Mouse (Mus musculus): ENCODE data around the gene Pltp.
A peak's percentile ranks its signal among the peaks of the same experiment; 100 is the strongest.

The Pltp gene

DNA sequence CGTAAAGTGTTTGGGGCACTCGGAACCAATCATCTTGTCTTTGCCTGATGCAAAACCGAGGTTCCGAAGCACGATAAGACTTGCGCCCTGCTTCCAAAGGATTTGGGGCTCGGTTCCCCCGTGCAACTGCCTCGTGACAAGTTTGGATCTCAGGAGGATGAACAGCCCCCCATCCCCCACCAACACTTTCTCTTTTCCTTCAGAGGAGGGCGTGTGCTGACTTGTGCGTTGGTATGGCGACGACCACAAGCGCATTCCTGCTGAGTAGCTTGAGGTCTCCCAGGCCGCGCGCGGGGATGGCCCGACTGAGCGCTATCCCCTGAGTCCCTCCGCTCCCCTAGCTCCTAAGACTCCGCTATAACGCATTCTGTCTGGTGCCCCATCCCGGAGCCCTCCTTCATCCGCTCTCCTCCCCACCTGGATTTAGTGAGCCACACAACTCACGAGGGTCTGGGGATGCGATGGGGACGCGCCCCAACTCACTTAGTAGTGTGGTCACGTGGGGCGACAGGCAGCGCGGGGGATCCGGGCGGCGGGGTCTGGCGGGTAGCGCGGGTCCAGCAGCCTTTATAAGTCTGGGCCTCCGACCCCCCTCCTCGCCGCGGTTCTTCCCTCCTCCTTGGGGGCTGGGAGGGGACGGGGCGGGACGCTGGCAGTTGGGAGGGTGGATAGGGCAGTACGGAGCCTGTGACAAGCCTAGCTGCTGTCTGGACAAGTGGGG, at the start of gene Pltp:
Pltp (minus strand) TSS at position 611 of the 721 bp plus-strand sequence.
- no peak for DNase-seq

DNA sequence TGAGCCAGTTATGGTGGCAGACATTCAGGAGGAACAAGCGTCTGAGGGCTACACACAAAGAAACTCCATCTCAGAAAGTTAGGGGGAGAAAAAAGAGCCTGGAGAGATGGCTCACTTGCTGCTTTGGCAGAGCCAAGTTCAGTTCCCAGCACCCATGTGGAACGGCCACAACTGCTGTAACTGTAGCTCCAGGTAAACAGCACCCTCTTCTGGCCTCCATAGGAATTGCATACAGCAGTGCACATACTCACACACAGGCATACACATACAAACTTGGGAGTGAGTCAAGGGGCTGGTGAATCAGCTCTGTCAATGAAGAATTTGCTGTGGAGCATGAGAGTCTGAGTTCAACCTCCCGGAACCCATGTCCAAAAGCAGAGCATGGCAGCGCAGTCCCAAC, 48.6 kb upstream of the Pltp start:
- no peak for DNase-seq

DNA sequence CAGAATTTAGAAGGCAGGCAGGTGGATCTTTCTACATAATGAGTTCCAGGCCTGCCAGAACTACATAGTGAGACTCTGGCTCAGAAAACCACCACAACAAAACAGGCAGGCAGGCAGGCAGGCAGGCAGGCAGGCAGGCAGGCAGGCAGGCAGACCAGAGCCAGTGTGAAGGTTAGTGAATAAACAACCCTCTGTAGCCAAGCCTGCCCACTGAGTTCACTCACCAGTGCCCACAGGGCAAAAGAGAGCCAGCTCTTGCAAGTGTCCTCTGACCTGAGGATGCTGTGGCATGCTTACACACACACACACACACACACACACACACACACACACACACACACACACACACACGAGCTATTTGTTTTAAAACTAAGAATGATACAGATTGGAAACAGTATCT, 46.0 kb upstream of the Pltp start:
- no peak for DNase-seq

DNA sequence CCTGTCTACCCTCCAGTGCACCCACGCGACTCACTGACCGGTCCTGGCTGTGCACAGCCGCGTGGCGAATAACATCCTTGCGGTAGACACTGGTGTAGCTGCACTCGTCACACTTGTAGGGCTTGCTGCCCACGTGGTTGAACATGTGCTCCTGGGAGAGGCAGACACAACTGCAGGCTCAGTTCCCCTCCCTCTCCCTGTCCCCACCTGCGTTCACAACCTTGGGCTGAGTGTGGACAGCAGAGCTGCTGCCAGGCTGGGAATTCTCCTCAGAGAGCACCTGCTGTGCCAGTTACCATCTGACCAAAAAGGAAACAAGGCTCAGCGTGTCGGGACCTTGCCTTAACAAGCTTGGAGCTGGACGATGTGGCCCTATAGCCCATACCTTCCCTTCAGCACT, 43.9 kb upstream of the Pltp start:
- no peak for DNase-seq

DNA sequence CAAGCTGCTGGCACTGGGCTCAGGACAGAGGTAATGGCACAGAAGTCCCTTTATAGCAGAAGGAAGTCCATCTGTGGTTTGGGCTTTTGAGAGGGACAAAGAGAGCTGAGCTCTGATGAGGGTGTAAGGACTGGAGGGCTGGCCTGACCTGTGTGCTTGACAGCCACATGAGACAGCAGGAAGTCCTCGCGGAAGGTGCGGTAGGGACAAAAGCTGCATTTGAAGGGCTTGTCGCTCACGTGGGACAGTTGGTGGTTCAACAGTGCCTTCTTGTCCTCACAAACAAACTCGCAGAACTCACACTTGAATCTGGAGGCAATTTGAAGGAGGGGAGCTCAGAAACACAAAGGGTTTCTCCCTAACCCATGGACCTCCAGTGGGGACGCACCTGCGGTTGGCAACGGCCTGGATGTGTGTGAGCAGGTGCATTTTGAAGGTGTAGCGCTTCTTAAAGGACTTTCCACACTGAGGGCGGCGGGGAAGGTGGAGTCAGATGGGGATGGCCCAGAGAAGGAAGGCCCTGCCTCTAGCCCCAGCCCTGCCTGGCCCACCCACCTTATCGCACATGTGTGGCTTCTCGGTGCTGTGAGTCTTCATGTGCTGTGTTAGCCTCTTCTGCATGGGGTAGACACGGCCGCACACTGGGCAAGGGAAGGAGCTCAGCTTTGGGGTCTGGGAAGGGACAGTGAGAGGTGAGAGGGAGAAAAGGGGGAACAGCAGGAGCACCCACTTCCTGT, 42.4 kb upstream of the Pltp start:
- DNase-seq = no peak

DNA sequence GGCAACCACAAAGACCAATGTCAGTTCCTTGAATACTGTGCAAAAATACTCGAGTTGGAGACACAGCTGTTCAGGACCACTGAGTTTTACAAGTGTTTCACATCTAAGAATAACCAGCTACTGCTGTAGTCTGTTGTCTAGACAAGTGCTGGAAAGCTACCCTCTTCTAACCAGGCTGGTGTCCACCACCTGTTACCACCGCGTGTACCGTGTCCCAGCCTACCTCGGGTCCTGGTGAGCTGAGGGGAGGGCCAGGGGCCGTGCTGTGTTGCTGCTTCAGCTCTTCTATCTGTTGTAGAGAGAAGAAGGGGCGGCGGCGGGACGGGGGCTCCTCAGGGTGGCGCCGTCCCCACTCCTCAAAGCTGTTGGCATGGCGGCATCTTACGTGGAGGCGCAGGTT, 41.5 kb upstream of the Pltp start:
- DNase-seq = no peak

DNA sequence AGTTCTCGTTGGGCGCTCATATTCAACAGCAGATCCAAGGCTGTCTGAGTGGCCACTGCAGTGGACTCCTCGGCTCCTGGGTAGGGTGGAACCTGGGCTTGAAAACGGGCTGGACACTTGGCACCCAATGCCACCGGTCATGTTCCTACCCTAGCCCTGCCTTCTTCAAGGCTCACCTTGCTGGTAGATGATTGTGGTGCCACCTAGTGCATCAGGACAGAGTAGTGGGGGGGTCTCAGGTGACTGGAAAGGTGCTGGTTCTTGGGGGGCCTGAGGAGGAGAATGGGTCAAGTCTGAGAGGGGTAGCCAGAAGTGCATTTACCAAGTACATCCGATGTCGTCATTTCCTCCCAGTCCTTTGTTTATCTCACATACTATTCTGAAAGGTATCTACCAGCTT, 40.5 kb upstream of the Pltp start:
- no peak for DNase-seq

DNA sequence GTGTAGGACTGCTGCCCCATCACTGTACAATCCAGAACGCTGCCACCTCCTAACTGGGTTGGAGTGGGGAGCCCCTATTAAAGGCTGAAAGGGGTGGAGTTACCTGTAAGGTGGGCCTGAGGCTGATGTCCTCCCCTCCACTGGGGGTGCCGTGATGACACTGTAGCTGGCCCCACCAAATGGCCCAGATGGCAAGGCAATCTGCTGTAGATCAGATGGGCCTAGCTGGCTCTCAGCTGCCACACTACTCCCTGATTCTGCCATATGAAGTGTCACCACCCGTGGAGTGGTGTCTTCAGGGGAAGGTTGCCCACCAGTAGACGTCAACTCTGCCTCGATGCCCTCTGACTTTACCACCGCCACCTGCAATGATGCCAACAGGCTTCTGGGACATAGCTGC, 38.4 kb upstream of the Pltp start:
- DNase-seq = no peak

DNA sequence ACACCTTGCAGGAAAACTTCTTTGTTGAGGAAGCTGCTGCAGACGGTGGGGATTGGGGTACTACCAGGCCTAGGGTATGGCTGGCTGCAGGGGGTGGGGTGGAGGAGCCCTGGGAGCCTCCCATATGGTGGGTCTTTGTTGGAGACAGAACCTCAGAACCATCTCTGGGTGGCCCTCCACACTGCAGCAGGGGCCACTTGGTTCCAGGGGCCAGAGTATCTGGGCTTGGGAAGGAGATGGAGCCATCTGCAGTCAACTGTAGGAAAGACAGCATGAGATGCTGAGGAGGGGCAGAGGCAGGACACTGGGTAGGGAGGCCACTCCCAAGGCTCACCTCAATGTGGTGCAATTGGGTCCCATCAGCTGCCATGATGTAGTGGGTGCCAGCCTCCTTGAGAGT, 37.1 kb upstream of the Pltp start:
- DNase-seq = no peak

DNA sequence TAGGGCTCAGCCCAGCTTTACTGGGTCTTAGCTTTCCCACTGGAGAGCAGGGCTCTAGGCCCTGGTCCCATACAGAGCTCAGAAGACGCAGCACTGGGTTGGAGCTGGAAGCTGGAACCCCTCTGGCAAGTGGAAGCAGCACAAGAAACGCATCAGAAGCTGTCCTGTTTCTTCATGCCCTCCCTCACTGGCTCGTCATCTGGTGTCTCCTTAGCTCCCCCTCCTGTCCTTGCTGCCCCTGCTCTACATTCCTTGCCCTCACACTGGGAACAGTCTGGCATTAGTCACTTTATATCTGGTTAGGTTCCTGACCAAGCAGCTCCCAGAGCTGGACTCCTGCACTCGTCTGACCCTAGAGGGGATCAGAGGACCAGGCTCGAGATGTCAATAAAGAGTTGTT, 36.5 kb upstream of the Pltp start:
- no peak for DNase-seq

DNA sequence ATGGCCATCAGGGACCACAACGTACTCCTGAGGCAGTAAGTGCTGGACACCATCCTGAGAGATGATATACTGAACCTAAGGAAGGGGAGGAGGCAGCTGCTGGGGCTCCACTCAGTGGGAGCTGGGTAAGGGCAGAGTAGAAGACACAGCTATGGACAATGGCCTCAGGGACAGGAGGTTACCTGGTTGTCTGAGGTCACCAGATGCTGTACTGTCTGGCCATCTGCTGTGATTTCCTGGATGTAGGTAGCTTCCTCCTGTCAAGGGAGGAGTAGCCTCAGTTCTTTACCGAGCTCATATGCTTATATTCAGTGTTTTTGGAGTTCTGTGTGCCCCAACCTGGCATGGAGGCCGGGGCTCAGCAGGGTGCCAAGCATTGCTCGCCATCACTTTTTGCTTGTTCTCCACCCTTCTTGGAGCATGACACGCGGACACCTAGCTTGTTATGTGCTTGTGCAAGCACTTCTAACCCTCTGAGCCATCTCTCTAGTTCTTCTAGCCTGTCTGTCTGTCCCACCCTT, 35.2 kb upstream of the Pltp start:
- DNase-seq = no peak

DNA sequence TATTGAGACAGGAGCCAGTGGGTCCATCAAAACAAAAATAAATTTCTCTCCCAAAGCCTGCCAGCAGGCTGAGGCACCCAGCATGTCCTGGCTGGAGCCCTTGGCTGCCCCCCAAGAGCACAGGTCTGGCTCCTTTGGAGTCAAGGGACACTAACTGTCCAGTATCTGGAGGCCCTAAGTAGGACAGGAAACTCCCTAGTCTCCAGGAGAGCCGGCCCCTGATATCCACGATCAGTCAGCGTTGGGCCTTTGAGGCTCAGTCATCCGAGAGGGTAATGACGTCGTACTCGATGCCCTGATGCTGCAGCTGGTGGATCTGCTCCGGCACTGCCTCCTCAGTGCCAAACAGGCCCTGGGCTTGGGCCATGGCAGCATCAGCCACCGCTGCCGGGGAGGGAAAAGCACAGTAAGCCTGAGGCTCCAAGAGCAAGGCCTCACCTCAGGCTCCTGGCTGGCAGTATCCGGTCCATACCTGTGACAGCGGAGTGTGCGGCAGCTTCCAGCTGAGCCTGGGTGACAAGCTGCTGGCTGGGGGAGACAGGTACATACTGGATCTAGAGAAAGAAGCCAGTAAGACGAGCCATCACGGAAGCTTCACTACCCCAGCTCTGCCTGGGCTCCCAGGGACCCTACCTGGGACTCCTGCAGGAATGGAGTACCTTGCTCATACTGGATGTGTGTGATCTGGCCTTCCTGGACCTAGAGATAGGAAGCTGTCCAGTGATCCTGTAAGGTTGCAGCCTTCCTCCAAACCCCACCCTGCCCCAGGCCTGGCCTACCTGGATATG, 34.6 kb upstream of the Pltp start:
- no peak for DNase-seq

DNA sequence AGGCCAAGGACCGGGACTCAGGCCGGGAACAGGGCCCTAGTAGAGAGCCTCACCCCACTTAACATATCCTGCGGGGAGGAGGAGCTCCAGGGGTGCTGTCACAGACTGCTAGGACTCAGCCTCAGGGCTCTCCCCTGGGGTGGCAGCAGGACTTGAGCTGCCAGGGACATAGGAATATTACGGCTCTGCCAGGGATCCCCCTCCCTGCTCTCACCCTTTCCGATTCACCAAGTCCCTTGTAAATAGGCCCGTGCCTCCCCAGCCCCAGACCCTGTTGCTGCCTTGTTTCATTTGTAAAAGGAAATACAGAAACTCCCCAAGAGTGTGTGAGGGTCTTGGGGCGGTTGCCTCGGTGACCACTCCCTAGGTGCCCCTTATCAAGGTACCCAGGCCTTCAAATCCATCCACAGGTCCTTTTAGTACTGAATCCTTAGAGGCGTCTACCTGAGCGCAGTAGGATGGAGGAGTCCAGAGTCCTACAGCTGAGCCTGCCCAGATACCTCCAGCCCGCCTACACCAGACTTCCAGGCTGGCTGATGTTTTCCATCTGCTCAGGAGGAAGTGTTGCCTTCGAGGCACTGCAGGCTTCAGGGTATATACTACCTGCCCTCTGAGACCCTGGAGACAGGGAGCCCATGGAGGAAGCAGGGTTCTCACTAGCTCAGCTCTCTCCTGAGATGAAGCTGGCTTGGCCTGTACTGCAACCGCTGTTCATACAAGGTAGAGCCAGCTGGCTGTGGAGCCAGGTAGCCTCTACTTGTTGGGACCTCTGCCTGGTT, 33.7 kb upstream of the Pltp start:
- DNase-seq = no peak

DNA sequence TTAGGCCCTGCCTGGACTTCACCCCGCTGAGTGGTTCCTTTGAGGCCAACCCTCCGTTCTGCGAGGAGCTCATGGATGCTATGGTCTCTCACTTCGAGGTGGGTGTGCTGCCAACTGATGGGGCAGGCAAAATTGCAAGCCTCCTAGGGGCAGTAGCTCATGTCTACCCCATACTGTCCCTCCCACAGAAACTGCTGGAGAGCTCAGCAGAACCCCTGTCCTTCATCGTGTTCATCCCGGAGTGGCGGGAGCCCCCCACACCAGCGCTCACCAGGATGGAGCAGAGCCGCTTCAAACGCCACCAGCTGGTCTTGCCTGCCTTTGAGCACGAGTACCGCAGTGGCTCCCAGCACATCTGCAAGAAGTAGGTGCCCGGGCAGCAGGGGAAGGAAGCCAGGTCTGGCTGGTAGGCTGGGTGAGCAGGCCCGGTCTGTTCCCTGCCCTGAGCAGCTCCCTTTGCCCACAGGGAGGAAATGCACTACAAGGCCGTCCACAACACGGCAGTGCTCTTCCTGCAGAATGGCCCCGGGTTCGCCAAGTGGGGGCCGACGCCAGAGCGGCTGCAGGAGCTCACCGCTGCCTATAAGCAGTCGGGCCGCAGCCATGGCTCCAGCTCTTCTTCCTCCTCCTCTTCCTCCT, 33.0 kb upstream of the Pltp start:
- no peak for DNase-seq

DNA sequence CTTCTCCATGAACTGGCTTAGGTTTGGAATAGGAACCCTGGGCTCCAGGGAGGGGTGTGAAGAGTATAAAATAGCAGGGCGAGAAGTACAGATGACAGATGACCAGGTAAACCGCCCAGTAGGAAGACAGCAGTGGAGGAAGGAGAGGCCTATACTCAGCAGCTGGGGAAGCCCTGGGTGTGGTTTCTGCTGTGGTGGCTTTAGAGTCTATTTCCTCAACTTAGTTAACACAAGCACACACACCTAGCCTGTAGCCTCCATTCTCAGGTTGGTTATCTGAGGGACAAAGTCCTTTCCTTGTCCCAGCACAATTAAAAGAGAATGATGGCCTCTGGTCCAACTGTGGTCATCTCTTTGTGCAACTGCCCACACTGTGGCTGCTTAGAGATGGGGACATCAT, 32.4 kb upstream of the Pltp start:
- DNase-seq = no peak

DNA sequence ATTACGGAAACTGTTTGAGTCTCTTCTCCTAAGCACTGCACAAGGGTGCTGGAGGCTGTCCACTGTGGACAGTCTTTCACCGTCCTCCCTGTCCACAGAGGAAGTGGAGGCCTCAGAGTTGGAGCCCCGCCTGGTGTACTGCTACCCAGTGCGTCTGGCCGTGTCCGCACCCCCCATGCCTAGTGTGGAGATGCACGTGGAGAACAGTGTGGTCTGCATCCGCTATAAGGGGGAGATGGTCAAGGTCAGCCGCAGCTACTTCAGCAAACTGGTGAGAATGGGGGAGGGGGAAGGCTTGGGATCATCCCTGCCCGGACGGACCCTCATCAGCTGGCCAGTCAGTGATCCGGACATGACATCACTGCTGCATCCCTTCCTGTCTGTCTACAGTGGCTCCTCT, 31.5 kb upstream of the Pltp start:
- no peak for DNase-seq

DNA sequence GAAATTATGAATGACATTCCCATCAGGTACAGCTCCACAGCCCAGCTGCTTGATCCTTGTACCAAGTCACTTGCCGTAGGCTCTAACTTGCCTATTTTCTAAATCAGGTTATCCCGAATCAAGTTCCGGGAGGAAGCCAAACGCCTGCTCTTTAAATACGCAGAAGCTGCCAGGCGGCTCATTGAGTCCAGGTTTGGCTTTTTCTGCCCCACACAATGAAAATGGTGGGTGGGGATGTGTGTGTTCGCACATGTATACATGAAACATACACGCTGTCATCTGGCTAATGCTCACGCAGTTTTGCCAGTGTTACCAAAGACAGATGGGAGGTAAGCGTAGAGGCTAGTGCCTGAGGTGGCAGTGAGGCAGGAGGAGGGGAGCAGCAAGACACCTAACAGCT, 29.1 kb upstream of the Pltp start:
- DNase-seq = no peak

DNA sequence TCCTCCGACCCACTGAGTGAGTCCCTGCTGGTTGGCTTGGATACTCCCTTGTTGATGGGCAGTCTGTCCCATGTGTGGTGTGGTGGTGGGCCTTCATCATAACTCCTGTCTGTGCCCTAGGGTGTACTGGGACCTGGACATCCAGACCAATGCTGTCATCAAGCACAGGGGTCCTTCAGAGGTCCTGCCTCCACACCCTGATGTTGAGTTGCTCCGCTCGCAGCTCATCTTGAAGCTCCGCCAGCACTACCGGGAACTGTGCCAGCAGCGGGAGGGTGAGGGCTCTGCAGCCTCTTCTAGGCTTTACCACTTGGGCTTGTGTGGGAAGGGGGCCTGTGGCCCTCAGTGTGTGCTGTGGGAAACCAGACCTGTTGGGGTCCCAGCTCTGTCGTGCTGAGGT, 28.3 kb upstream of the Pltp start:
- peak; percentile 85 for DNase-seq

DNA sequence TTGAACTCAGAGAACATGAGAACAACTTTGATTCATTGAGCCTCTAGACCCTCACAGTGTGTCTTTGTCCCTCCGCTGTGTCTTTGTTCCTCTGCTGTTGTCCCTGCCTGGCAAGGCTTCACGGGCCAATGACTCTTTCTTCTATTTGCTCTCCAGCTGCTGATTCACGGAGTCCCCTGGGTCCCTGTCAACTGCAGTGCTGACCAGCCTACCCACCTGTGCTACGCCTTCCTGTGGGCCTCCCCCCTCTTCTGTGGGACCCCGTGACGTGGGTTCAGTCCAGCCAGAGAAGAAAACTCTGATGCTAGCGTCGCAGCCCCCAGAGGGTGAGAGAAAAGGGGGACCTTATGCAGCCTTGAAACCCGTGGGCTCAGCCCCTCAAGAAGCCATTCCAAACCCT, 25.1 kb upstream of the Pltp start:
- DNase-seq = no peak

DNA sequence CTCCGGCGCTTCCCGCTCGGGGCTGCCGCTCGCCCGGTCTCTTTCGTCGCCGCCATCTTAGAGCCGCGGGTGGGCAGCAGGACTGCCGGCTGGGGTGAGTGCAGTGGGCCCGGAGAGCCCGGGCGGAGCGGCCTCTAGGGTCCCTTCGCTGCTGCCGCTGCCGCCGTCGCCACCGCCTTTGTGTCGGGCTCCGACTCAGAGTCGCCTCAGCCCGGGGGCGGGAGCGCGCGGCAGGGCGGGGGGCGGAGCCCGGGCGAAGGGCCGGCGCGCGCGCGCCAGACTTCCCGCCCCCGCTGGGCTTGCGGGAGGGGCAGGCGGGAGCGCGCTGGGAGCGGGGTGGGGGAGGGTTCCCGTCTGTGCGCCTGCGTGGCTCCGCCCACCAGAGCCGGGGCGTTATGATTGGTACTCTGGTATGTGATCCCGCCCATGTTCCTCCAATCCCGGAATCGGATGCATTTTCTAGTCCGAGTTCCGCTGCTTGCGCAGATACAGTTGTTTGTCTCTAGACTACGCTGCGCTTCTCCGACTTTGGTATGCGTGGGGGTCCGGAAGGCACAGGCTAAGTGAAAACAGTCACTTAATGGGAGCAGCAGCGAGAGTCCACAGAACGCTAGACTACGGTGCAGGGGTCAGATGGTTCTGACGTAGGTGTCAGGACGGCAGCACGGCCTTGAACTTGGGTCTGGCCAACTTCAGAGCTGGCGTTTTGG, 22.2 kb upstream of the Pltp start:
- DNase-seq = peak; percentile 96

DNA sequence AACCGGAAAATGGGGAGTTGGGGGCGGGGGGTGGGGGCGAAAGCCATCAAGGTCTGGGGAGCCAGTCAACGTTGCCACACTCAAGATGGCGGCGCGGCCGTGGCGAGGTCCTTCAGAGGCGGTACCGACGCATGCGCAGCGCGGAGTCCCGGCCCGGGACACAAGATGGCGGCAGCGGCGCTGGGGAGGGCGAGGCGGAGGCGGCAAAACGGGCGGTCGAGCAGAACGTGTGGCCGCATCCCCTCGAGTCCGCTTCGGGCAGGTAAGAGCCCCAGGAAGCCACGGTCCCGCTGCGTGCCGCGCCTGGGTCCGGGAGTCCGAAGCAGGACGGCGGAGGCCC, 21.7 kb upstream of the Pltp start, which contains the start of gene Pcif1:
Pcif1 (plus strand) TSS at position 77 of the 340 bp plus-strand sequence.
- peak; percentile 90 for DNase-seq

Data from right cerebral cortex, adult 18-20 months (tissue).